In genomic region chr15:83061689-83062088, GRCm38 (mm10) we compare ENCODE assay signal across 13 mouse cellular contexts. TPM values are rescaled to one million over a fixed set of nuclear protein-coding genes. Genes with fewer than 3 reads are reported as not detected.
A peak's percentile ranks its signal among the peaks of the same experiment; 100 is the strongest.
DNase-seq lines count a peak whose midpoint lies in the region; ATAC-seq lines count a peak whose summit lies in the region.
"Had no signal": no experiment of that assay in that cellular context is flagged by ENCODE, and none has a peak within 500 bp of the region (broad histone marks: within the 10 kb centered on the region; RNA-seq: fewer than 3 reads in every experiment).

No protein-coding gene starts in this region.

- H3K9me3 ChIP-seq in hindbrain, embryonic 10.5 days, result 0 out of 2 replicates have a peak, but pooled peaks cover 4% of the 10 kb centered on the region
- no peaks in the 10 kb centered on the region for H3K9me3 ChIP-seq in hindbrain, embryonic 14.5 days (ENCODE audit: control insufficient read depth, low read length)
- no peaks in the 10 kb centered on the region for H3K9me3 ChIP-seq in neural tube, embryonic 15.5 days (replicated peaks)
- no peaks in the 10 kb centered on the region for H3K9me3 ChIP-seq in hindbrain, embryonic 16.5 days (ENCODE audit: control insufficient read depth, low read length)
- no peaks in the 10 kb centered on the region for H3K9me3 ChIP-seq in stomach, embryonic 15.5 days

- H3K4me3 ChIP-seq in hindbrain, embryonic 10.5 days, result no peak overlapping the region
- no peak overlapping the region for H3K4me3 ChIP-seq in hindbrain, embryonic 14.5 days (replicated peaks; ENCODE audit: low read length)
- no peak overlapping the region for H3K4me3 ChIP-seq in neural tube, embryonic 15.5 days (replicated peaks)
- no peak overlapping the region for H3K4me3 ChIP-seq in hindbrain, embryonic 16.5 days (ENCODE audit: low read length)
- no peak overlapping the region for H3K4me3 ChIP-seq in stomach, embryonic 15.5 days (replicated peaks)

- WGBS in hindbrain, embryonic 10.5 days, result 15% methylated on average over 5 of the region's 5 CpGs
- WGBS in hindbrain, embryonic 14.5 days, result 18% methylated on average over 5 of the region's 5 CpGs
- 15% methylated on average over 5 of the region's 5 CpGs for WGBS in neural tube, embryonic 15.5 days
- WGBS in hindbrain, embryonic 16.5 days, result 15% methylated on average over 5 of the region's 5 CpGs
- 11% methylated on average over 5 of the region's 5 CpGs for WGBS in stomach, embryonic 15.5 days

- H3K27ac ChIP-seq in hindbrain, embryonic 10.5 days, result 0 out of 2 replicates have a peak overlapping the region, but pooled peaks have one; percentile 40
- H3K27ac ChIP-seq in hindbrain, embryonic 14.5 days, result no peak overlapping the region
- no peak overlapping the region for H3K27ac ChIP-seq in neural tube, embryonic 15.5 days (replicated peaks)
- no peak overlapping the region for H3K27ac ChIP-seq in hindbrain, embryonic 16.5 days (ENCODE audit: low read depth, low read length)
- H3K27ac ChIP-seq in stomach, embryonic 15.5 days, result no peak overlapping the region

- peaks cover 39% of the 10 kb centered on the region for H3K4me1 ChIP-seq in hindbrain, embryonic 10.5 days (replicated peaks)
- H3K4me1 ChIP-seq in hindbrain, embryonic 14.5 days (replicated peaks; ENCODE audit: control insufficient read depth, insufficient read depth, low read length), result peaks cover 26% of the 10 kb centered on the region
- H3K4me1 ChIP-seq in neural tube, embryonic 15.5 days, result peaks cover 29% of the 10 kb centered on the region
- peaks cover 9% of the 10 kb centered on the region for H3K4me1 ChIP-seq in hindbrain, embryonic 16.5 days (ENCODE audit: control insufficient read depth, insufficient read depth, low read depth, low read length)
- peaks cover 2% of the 10 kb centered on the region for H3K4me1 ChIP-seq in stomach, embryonic 15.5 days

- no peak for ATAC-seq in hindbrain, embryonic 14.5 days (ENCODE audit: low FRiP score)
- ATAC-seq in neural tube, embryonic 15.5 days (ENCODE audit: low FRiP score), result 0 out of 2 replicates have a peak, but pooled peaks have one; percentile 22
- peak; percentile 38; the same call in 1 of the 2 replicates for ATAC-seq in hindbrain, embryonic 16.5 days
- 0 out of 2 replicates have a peak, but pooled peaks have one; percentile 47 for ATAC-seq in stomach, embryonic 15.5 days (ENCODE audit: insufficient read depth, low FRiP score, low read depth)
- ATAC-seq: inflammation-experienced regulatory T-cells, adult 6 months had no signal

- H3K36me3 ChIP-seq in hindbrain, embryonic 10.5 days, result no peaks in the 10 kb centered on the region
- no peaks in the 10 kb centered on the region for H3K36me3 ChIP-seq in hindbrain, embryonic 14.5 days (replicated peaks; ENCODE audit: control insufficient read depth, insufficient read depth)
- no peaks in the 10 kb centered on the region for H3K36me3 ChIP-seq in neural tube, embryonic 15.5 days
- H3K36me3 ChIP-seq in hindbrain, embryonic 16.5 days (ENCODE audit: control insufficient read depth, insufficient read depth, low read length), result no peaks in the 10 kb centered on the region
- no peaks in the 10 kb centered on the region for H3K36me3 ChIP-seq in stomach, embryonic 15.5 days

- no peak for DNase-seq in hindbrain, embryonic 10.5 days (ENCODE audit: low spot score)
- DNase-seq in hindbrain, embryonic 14.5 days (ENCODE audit: low spot score), result no peak
- DNase-seq in neural tube, embryonic 10.5 days (ENCODE audit: extremely low spot score, low spot score), result no peak
- no peak for DNase-seq in frontal cortex, postnatal 14 days (ENCODE audit: low spot score in 2 of 2)
- DNase-seq in frontal cortex, postnatal 10 days (ENCODE audit: low spot score in 2 of 2), result no peak
- DNase-seq: cerebellum, adult 9-11 months; gastrocnemius, postnatal 14 days; lung, postnatal 14 days; retina, postnatal 1 day had no signal

- H3K27me3 ChIP-seq in hindbrain, embryonic 10.5 days (ENCODE audit: insufficient read depth, poor library complexity, severe bottlenecking), result peaks cover 10% of the 10 kb centered on the region; the same call in 1 of the 2 replicates
- H3K27me3 ChIP-seq in hindbrain, embryonic 14.5 days (ENCODE audit: control insufficient read depth, insufficient read depth, low read length), result no peaks in the 10 kb centered on the region
- H3K27me3 ChIP-seq in neural tube, embryonic 15.5 days (replicated peaks), result no peaks in the 10 kb centered on the region
- no peaks in the 10 kb centered on the region for H3K27me3 ChIP-seq in hindbrain, embryonic 16.5 days (replicated peaks; ENCODE audit: control insufficient read depth, insufficient read depth, low read length)
- H3K27me3 ChIP-seq in stomach, embryonic 15.5 days (replicated peaks), result no peaks in the 10 kb centered on the region

- H3K9ac ChIP-seq in hindbrain, embryonic 14.5 days, result no peak overlapping the region
- no peak overlapping the region for H3K9ac ChIP-seq in neural tube, embryonic 15.5 days (replicated peaks)
- H3K9ac ChIP-seq in hindbrain, embryonic 16.5 days (ENCODE audit: low read depth, low read length), result no peak overlapping the region
- no peak overlapping the region for H3K9ac ChIP-seq in stomach, embryonic 15.5 days

- no peak overlapping the region for H3K4me2 ChIP-seq in hindbrain, embryonic 14.5 days (replicated peaks)
- no peak overlapping the region for H3K4me2 ChIP-seq in neural tube, embryonic 15.5 days
- no peak overlapping the region for H3K4me2 ChIP-seq in hindbrain, embryonic 16.5 days (ENCODE audit: low read length)
- no peak overlapping the region for H3K4me2 ChIP-seq in stomach, embryonic 15.5 days

RNA-seq across cellular contexts. Expression of gene Serhl, which starts 27.6 kb away (rescaled TPM):
- polyA plus RNA-seq in hindbrain, embryonic 10.5 days (2016; fragmentation: Nextera tagmentation; extraction: Ambion mirVana), result 57.1 and 58.9 TPM in 2 replicates
- 31.4 and 34.8 TPM in 2 replicates for polyA plus RNA-seq in hindbrain, embryonic 14.5 days (2014; fragmentation: Nextera tagmentation; extraction: Ambion mirVana)
- 30.9 and 42.9 TPM in 2 replicates for polyA plus RNA-seq in neural tube, embryonic 15.5 days (2015; fragmentation: Nextera tagmentation; extraction: Ambion mirVana)
- polyA plus RNA-seq in hindbrain, embryonic 16.5 days (2015; fragmentation: Nextera tagmentation; extraction: Ambion mirVana), result 34.2 and 36.4 TPM in 2 replicates
- polyA plus RNA-seq in stomach, embryonic 15.5 days (2015; fragmentation: Nextera tagmentation; extraction: Ambion mirVana), result 54.2 and 56.2 TPM in 2 replicates

RNA-seq across cellular contexts. Expression of gene Nfam1, which starts 28.6 kb away (rescaled TPM):
- 2.8 and 3.6 TPM in 2 replicates for polyA plus RNA-seq in hindbrain, embryonic 10.5 days (2016; fragmentation: Nextera tagmentation; extraction: Ambion mirVana)
- 1.9 and 2.1 TPM in 2 replicates for polyA plus RNA-seq in hindbrain, embryonic 14.5 days (2014; fragmentation: Nextera tagmentation; extraction: Ambion mirVana)
- 1.7 and 2.5 TPM in 2 replicates for polyA plus RNA-seq in neural tube, embryonic 15.5 days (2015; fragmentation: Nextera tagmentation; extraction: Ambion mirVana)
- polyA plus RNA-seq in hindbrain, embryonic 16.5 days (2015; fragmentation: Nextera tagmentation; extraction: Ambion mirVana), result 2.2 and 2.5 TPM in 2 replicates
- 5.6 and 5.9 TPM in 2 replicates for polyA plus RNA-seq in stomach, embryonic 15.5 days (2015; fragmentation: Nextera tagmentation; extraction: Ambion mirVana)
